Mouse (Mus musculus) lung, embryonic 16.5 days (tissue): ENCODE measurements around the gene Efcc1. TPM values are rescaled to one million over a fixed set of nuclear protein-coding genes. Genes with fewer than 3 reads are reported as not detected.
A peak's percentile ranks its signal among the peaks of the same experiment; 100 is the strongest.

Experiments used
- ATAC-seq: fragments of 200-750 bp; cut with Nextera tagmentation; 2 replicates; pipeline ENCODE4 v1.8.0; 2017; ENCODE audit warnings: low read depth, mild to moderate bottlenecking, moderate library complexity
- H3K27ac ChIP-seq: fragments of 300-500 bp; sonication (generic); 2 replicates; pipeline ENCODE4 v1.5.1; 2014; ENCODE audit warnings: mild to moderate bottlenecking, control low read depth, low read length
- H3K27me3 ChIP-seq: fragments of 300-500 bp; sonication (generic); 2 replicates; pipeline ENCODE4 v1.6.1; 2014; ENCODE audit warnings: low read depth, low read length, mixed read lengths; ENCODE audit not compliant: control insufficient read depth, insufficient read depth
- H3K36me3 ChIP-seq: fragments of 300-500 bp; sonication (generic); 2 replicates; pipeline ENCODE4 v1.6.1; 2014; ENCODE audit warnings: low read length; ENCODE audit not compliant: control insufficient read depth, insufficient read depth
- H3K4me1 ChIP-seq: fragments of 300-500 bp; sonication (generic); replicated peaks from 2 replicates; pipeline ENCODE4 v1.6.1; 2014; ENCODE audit warnings: low read length, mixed read lengths; ENCODE audit not compliant: control insufficient read depth, insufficient read depth
- H3K4me2 ChIP-seq: fragments of 300-500 bp; sonication (generic); 2 replicates; pipeline ENCODE4 v1.6.1; 2014; ENCODE audit warnings: low read depth, low read length, control low read depth
- H3K4me3 ChIP-seq: fragments of 300-500 bp; sonication (generic); 2 replicates; pipeline ENCODE4 v1.5.1; 2014; ENCODE audit warnings: mild to moderate bottlenecking, low read length, control low read depth
- H3K9ac ChIP-seq: fragments of 300-500 bp; sonication (generic); 2 replicates; pipeline ENCODE4 v1.6.1; 2014; ENCODE audit warnings: low read length, control low read depth
- H3K9me3 ChIP-seq: fragments of 300-500 bp; sonication (generic); 2 replicates; pipeline ENCODE4 v1.6.1; 2016; ENCODE audit warnings: low read length; ENCODE audit not compliant: control insufficient read depth
- WGBS: fragments of 180-500 bp; shearing (Covaris S2); extraction: QIAGEN DNeasy Blood & Tissue Kit; methylation state at CpG from one replicate; pipeline ENCODE4 v1.1.7; 2014; 5-methylcytosine and 5-hydroxymethylcytosine counted together
- polyA plus RNA-seq: library from polyadenylated mRNA; unstranded; fragments of >200 nt; fragmentation: Nextera tagmentation; extraction: Ambion mirVana; gene quantifications from 2 replicates; pipeline ENCODE4 v1.2.1, GENCODE M21; 2015

Gene Efcc1
- polyA plus RNA-seq, 1 experiment from 2014 or later: 4.5 TPM

GRCm38 (mm10) chr6:87740496-87740895 is 9.8 kb downstream of the Efcc1 start:
- Histone ChIP-seq H3K36me3 (no peaks in the 10 kb centered on the region), H3K9ac (no peak overlapping the region), H3K4me1 (peaks cover 19% of the 10 kb centered on the region), H3K27ac (no peak overlapping the region), H3K4me3 (no peak overlapping the region), H3K27me3 (no peaks in the 10 kb centered on the region), H3K4me2 (no peak overlapping the region), H3K9me3 (no peaks in the 10 kb centered on the region)
- ATAC-seq: no peak

GRCm38 (mm10) chr6:87741978-87742377 is 11.3 kb downstream of the Efcc1 start:
- ATAC-seq: no peak
- Histone ChIP-seq H3K9ac (no peak overlapping the region), H3K27me3 (no peaks in the 10 kb centered on the region), H3K4me2 (no peak overlapping the region), H3K27ac (no peak overlapping the region), H3K36me3 (no peaks in the 10 kb centered on the region), H3K4me1 (peaks cover 27% of the 10 kb centered on the region), H3K4me3 (no peak overlapping the region), H3K9me3 (no peaks in the 10 kb centered on the region)
- 80% methylated on average over 8 of the region's 8 CpGs for WGBS

DNA sequence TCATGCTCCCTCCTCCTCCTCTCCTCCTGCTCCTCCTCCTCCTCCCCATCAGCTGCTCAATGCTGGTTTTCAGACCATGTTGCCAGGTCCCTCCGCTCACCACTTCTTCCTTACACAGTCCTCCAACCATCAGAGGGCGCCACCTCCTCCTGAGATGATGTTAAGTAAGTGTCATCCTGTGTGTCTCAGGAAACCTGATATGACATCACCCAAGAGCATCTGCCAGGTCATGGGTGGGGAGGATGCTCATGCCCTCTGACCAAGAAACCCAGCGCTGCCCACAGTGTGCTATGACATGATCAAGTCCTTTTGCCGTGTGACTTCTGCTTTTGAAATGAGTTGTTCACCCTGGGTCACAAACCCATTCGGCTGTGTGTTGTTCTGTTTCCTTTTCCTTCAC is 12.1 kb downstream of the Efcc1 start:
- no peaks in the 10 kb centered on the region for H3K27me3 ChIP-seq
- no peak overlapping the region for H3K9ac ChIP-seq
- H3K9me3 ChIP-seq: no peaks in the 10 kb centered on the region
- no peak overlapping the region for H3K4me2 ChIP-seq
- no peak overlapping the region for H3K4me3 ChIP-seq
- H3K27ac ChIP-seq: no peak overlapping the region
- WGBS: 80% methylated on average over 5 of the region's 5 CpGs
- H3K36me3 ChIP-seq: no peaks in the 10 kb centered on the region
- no peak for ATAC-seq
- H3K4me1 ChIP-seq: peaks cover 29% of the 10 kb centered on the region

DNA sequence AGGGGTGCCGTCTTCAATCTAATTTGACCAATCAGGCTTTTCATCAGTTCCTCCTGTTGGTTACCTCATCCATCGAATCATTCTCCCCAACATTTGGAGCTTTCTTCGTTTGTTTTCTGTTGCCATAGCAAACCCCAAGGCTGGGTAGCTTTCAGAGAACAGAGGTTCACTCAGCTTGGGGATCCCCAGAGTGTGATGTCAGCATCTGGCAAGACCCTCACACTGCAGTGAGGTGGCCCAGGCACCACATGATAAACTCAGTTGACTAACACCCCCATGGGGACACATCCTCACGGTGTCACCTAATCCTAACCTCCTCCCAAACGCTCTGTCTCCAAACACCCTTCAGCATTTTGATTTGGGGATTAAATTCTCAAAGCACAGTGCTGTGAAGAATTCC is 12.6 kb downstream of the Efcc1 start:
- H3K27ac ChIP-seq: no peak overlapping the region
- no peak overlapping the region for H3K4me2 ChIP-seq
- H3K9ac ChIP-seq: no peak overlapping the region
- 73% methylated on average over 5 of the region's 5 CpGs for WGBS
- H3K36me3 ChIP-seq: no peaks in the 10 kb centered on the region
- H3K9me3 ChIP-seq: no peaks in the 10 kb centered on the region
- no peak for ATAC-seq
- no peaks in the 10 kb centered on the region for H3K27me3 ChIP-seq
- H3K4me1 ChIP-seq: peaks cover 26% of the 10 kb centered on the region
- no peak overlapping the region for H3K4me3 ChIP-seq

DNA sequence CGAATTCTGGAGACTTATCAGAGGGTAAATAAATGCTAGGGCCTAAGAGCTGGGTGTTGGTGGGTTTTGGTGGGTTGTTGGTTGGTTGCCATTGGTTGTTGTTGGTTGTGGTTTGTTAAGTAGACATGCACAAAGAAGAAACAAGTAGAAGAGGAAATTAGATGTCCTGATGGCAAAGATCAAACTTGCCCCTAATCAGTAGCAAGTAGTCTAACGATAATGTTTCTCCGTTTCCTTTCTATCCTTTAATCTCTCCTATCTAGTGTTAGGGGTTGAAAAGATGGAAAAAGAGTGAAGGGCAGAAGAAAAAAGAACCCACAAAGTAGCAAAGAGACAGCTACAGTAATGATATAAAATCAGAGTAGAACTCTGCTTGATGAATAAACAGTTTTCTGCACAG is 14.0 kb downstream of the Efcc1 start:
- Histone ChIP-seq H3K4me2 (no peak overlapping the region), H3K36me3 (no peaks in the 10 kb centered on the region), H3K9me3 (no peaks in the 10 kb centered on the region), H3K4me3 (no peak overlapping the region), H3K27ac (no peak overlapping the region), H3K9ac (no peak overlapping the region), H3K4me1 (peaks cover 18% of the 10 kb centered on the region), H3K27me3 (no peaks in the 10 kb centered on the region)
- no peak for ATAC-seq
- WGBS: 71% methylated on average over 3 of the region's 3 CpGs

DNA sequence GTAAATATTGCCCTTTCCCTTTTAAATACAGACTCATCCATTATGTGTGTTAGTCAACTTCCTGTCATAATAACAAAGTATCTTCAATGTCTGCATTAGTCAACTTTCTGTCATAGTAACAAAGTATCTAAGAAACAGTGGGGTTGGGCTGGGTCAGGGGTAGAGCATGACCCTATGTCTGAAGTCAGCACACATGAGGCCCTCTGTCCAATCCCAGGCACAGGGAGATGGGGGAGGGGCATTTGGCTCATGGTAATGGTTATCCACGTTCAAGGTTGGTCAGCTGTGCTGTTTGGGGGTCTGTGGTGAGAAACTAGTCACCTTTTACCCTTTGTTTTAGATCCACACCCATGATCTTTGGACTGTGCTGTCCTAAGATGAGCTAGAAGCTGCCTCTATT is 14.6 kb downstream of the Efcc1 start:
- Histone ChIP-seq H3K36me3 (no peaks in the 10 kb centered on the region), H3K4me2 (no peak overlapping the region), H3K27me3 (no peaks in the 10 kb centered on the region), H3K4me1 (peaks cover 17% of the 10 kb centered on the region), H3K27ac (0 out of 2 replicates have a peak overlapping the region, but pooled peaks have one; percentile 28), H3K4me3 (no peak overlapping the region), H3K9ac (no peak overlapping the region), H3K9me3 (no peaks in the 10 kb centered on the region)
- 25% methylated on average over 1 of the region's 1 CpGs for WGBS
- no peak for ATAC-seq

DNA sequence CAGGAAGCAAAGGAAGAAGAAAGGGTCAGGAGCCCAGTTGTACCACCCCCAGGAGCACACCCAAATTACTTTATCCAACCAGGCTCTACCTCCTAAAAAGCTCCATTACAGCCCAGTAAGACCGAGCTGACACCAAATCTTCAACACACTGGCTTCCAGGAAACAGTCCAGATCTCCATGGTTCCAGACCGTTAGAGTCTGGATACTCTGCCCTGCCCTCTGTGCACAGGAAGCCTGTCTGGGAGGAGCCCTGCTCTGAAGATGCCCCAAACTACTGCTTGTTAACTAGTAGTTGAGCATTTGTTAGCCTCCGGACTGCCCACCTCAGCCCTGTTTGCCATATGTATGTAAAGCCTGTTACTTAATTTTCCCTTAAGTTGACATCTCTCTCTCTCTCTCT is 15.4 kb downstream of the Efcc1 start:
- H3K9me3 ChIP-seq: no peaks in the 10 kb centered on the region
- no peak overlapping the region for H3K4me2 ChIP-seq
- H3K9ac ChIP-seq: no peak overlapping the region
- peak; percentile 51; the same call in 1 of the 2 replicates for ATAC-seq
- H3K27ac ChIP-seq: peak overlapping the region; percentile 48
- WGBS: 34% methylated on average over 3 of the region's 3 CpGs
- H3K4me1 ChIP-seq: peaks cover 16% of the 10 kb centered on the region
- no peak overlapping the region for H3K4me3 ChIP-seq
- H3K36me3 ChIP-seq: no peaks in the 10 kb centered on the region
- no peaks in the 10 kb centered on the region for H3K27me3 ChIP-seq

DNA sequence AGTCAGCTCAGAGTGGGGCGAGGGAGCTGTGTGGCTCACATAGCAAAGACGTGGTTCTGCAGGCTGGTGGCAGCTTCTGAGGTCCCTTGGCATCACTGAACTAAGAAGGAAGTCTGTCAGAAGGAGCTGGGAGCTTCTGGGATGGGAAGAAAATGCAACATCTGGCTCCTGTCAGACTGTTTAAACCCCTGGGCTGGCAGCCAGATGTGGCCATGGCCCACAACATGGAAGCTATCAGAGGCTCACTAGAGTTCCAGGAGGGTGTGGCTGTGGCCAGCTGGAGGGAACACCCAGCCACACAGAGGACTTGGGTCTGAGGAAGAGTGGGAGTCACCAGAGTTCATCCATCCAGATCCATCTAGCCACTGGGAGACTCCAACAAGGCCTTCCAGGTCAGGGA is 16.2 kb downstream of the Efcc1 start:
- Histone ChIP-seq H3K9me3 (no peaks in the 10 kb centered on the region), H3K4me3 (no peak overlapping the region), H3K27me3 (no peaks in the 10 kb centered on the region), H3K4me2 (no peak overlapping the region), H3K27ac (peak overlapping the region; percentile 65), H3K9ac (no peak overlapping the region), H3K36me3 (no peaks in the 10 kb centered on the region), H3K4me1 (peaks cover 16% of the 10 kb centered on the region)
- WGBS: 38% methylated on average over 2 of the region's 2 CpGs
- ATAC-seq: peak; percentile 88

DNA sequence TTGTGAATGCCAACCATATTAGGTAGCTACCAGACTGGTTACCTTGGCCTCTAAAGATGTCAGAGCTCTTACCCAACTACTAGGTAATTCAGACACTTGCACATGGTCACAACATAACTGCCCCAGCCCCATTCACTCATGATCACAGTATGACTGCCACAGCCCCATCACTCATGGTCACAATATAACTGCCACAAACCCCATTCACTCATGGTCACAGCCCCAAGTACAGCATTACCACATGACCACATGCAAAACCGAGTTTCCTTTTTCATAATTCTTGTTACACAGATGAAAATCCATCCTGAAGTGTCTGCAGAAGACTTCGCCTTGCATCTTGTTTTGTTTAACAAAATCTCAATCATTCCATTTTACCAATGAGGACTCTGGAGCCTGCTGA is 17.4 kb downstream of the Efcc1 start:
- no peak for ATAC-seq
- Histone ChIP-seq H3K9ac (no peak overlapping the region), H3K27me3 (no peaks in the 10 kb centered on the region), H3K36me3 (no peaks in the 10 kb centered on the region), H3K9me3 (no peaks in the 10 kb centered on the region), H3K4me1 (peaks cover 16% of the 10 kb centered on the region), H3K4me2 (no peak overlapping the region), H3K27ac (no peak overlapping the region), H3K4me3 (no peak overlapping the region)
- 70% methylated on average over 2 of the region's 2 CpGs for WGBS

DNA sequence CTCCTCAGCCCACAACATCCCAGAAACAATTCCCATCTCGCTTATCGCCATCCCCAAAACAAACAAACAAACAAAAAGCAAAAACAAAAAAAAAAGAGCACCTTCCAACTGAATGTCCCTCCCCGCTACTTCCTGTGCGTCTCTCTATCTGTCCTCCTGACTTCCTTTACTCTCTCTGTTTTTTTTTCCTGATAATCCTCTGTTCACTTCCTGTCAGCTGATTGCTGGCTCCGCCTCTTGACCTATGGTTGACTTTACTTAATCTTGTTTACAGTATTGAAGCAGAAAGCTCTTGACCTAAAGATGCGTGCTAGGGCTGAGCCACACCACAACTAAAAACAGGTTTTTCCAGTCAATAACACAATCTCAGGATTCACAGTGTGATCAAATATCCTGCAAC is 17.9 kb downstream of the Efcc1 start:
- Histone ChIP-seq H3K4me1 (peaks cover 16% of the 10 kb centered on the region), H3K27ac (no peak overlapping the region), H3K27me3 (no peaks in the 10 kb centered on the region), H3K9ac (no peak overlapping the region), H3K9me3 (no peaks in the 10 kb centered on the region), H3K4me2 (no peak overlapping the region), H3K36me3 (no peaks in the 10 kb centered on the region), H3K4me3 (no peak overlapping the region)
- ATAC-seq: no peak
- WGBS: 75% methylated on average over 6 of the region's 6 CpGs
